Mouse (Mus musculus): ENCODE results near the gene 4930432M17Rik. TPM values are rescaled to one million over a fixed set of nuclear protein-coding genes. Genes with fewer than 3 reads are reported as not detected.

Gene 4930432M17Rik
- polyA plus RNA-seq, 1 experiment from 2014 or later, result not detected

DNA sequence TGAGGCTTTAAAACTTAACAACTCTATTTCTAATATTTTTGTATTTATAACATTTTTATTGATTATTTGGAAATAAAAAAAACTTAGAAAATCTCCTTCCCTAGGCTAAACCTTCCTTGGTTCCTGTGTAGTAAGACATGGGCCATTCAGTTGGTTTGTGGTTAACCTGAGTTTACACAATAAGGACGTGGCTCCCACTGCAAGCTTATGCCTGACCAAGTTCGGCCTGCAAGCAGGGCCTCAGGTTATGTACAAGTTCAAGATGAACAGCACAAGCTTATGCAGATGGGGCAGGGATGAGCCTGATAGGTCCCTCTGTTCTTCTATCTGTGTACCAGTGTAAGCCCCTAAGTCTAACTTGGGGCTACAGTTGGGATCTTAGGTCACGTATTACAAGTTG is 19.1 kb downstream of the 4930432M17Rik start:
- H3K27me3 ChIP-seq, result no peaks in the 10 kb centered on the region
- no peaks in the 10 kb centered on the region for H3K9me3 ChIP-seq (replicated peaks)
- H3K36me3 ChIP-seq, result no peaks in the 10 kb centered on the region
- H3K27ac ChIP-seq (replicated peaks), result no peak overlapping the region
- H3K4me3 ChIP-seq (replicated peaks), result no peak overlapping the region
- no peaks in the 10 kb centered on the region for H3K4me1 ChIP-seq
- no peak for ATAC-seq (ENCODE audit: insufficient number of reproducible peaks, low FRiP score, low TSS enrichment, low read depth)
- H3K9ac ChIP-seq, result no peak overlapping the region
- whole genome bisulfite sequencing, result 79% methylated on average over 3 of the region's 3 CpGs
- no peak overlapping the region for H3K4me2 ChIP-seq (replicated peaks)

DNA sequence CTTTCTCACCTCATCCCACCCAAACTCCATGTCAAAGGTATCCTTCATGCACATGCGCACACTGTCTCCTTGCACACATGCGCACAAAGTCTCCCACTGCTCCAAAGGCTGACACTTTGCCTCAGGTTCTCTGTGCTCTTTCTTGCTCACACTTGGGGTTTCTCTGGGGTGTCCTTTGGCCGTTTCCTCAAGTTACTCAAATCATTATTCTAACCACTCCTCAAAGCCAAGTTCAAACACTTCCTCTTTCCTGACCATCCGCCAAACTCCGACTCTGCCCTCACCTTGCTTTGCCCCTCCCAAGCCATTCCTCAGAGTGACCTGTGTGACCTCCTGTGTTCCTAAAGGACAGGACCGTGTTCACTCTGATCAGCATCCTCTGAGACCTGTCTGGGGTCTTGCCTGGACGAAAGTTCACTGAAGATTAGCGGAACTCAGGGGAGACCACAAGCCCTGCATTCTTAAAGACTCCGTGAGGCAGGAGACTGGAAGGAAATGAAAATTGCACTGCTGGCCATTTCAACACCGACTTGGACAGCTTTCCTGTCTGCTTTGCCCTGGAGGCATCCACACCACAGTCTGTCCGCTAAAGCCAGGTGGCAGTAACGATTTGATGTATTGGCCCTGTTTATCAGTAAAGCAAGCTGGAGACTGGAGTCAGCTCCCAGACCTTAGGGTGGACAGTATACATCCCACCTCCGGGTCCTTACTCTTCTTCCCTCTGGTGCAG is 22.6 kb downstream of the 4930432M17Rik start:
- Histone ChIP-seq H3K27me3 (no peaks in the 10 kb centered on the region), H3K9ac (no peak overlapping the region), H3K27ac (replicated peaks) (no peak overlapping the region), H3K9me3 (replicated peaks) (no peaks in the 10 kb centered on the region), H3K4me3 (replicated peaks) (no peak overlapping the region), H3K4me1 (no peaks in the 10 kb centered on the region), H3K4me2 (replicated peaks) (no peak overlapping the region), H3K36me3 (no peaks in the 10 kb centered on the region)
- ATAC-seq (ENCODE audit: insufficient number of reproducible peaks, low FRiP score, low TSS enrichment, low read depth), result no peak
- WGBS, result 58% methylated on average over 13 of the region's 13 CpGs

- H3K27ac ChIP-seq (replicated peaks), result no peak overlapping the region
- no peak overlapping the region for H3K4me3 ChIP-seq (replicated peaks)
- no peak for ATAC-seq (ENCODE audit: insufficient number of reproducible peaks, low FRiP score, low TSS enrichment, low read depth)
- 77% methylated on average over 5 of the region's 5 CpGs for WGBS
- no peak overlapping the region for H3K9ac ChIP-seq
- no peaks in the 10 kb centered on the region for H3K27me3 ChIP-seq
- H3K4me2 ChIP-seq (replicated peaks), result no peak overlapping the region
- no peaks in the 10 kb centered on the region for H3K9me3 ChIP-seq (replicated peaks)
- H3K4me1 ChIP-seq, result no peaks in the 10 kb centered on the region
- no peaks in the 10 kb centered on the region for H3K36me3 ChIP-seq
Measured at GRCm38 (mm10) chr3:121693746-121694145, 23.2 kb downstream of the 4930432M17Rik start.

DNA sequence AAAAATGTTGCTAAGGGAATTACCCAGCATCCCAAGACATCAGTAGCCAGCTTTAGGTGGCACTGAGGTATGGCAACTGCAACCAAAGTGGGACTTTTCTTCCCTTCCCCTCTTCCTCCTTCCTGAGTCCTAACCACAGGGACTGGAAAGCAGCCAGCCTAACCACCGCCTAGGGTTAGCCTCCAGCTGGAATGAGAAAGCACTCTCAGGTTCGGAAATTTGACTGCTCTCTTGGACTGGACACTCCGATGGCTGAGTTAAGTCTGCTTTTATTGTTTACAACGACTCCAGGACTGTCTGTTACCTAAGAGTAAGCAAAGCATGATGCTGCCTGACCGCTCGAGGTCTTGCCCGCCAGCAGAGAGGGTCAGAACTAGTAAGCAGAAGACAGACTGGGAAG is 26.6 kb downstream of the 4930432M17Rik start:
- 0 out of 2 replicates have a peak, but pooled peaks have one; percentile 43 for ATAC-seq (ENCODE audit: insufficient number of reproducible peaks, low FRiP score, low TSS enrichment, low read depth)
- WGBS, result 78% methylated on average over 7 of the region's 7 CpGs
- Histone ChIP-seq H3K4me3 (replicated peaks) (no peak overlapping the region), H3K27me3 (no peaks in the 10 kb centered on the region), H3K36me3 (no peaks in the 10 kb centered on the region), H3K9me3 (replicated peaks) (no peaks in the 10 kb centered on the region), H3K27ac (replicated peaks) (no peak overlapping the region), H3K4me1 (peaks cover 11% of the 10 kb centered on the region), H3K4me2 (replicated peaks) (no peak overlapping the region), H3K9ac (no peak overlapping the region)

DNA sequence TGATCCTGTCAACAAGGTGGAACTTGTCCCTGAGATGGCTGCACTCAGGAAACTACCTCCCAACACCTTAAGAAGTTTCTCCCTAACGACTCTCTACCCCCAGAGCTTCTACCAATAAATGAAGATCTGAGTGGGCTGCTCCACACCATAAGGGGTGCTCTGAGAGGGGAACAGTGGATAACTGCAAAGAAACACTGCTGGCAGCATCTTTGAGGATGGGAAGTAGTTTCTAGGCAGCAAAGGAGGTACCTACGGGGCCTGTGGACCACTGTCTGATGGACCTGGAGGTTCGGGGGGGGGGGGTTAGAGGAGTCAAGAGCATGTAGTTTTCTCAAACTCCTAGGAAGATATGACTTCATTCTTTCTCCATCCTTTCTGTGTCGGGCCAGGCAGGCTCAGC is 28.8 kb downstream of the 4930432M17Rik start:
- Histone ChIP-seq H3K4me3 (replicated peaks) (no peak overlapping the region), H3K27me3 (no peaks in the 10 kb centered on the region), H3K4me2 (replicated peaks) (no peak overlapping the region), H3K9me3 (replicated peaks) (no peaks in the 10 kb centered on the region), H3K27ac (replicated peaks) (no peak overlapping the region), H3K36me3 (no peaks in the 10 kb centered on the region), H3K4me1 (peaks cover 11% of the 10 kb centered on the region), H3K9ac (no peak overlapping the region)
- 83% methylated on average over 4 of the region's 4 CpGs for WGBS
- ATAC-seq (ENCODE audit: insufficient number of reproducible peaks, low FRiP score, low TSS enrichment, low read depth), result no peak

- ATAC-seq (ENCODE audit: insufficient number of reproducible peaks, low FRiP score, low TSS enrichment, low read depth), result no peak
- H3K4me3 ChIP-seq (replicated peaks), result no peak overlapping the region
- no peaks in the 10 kb centered on the region for H3K9me3 ChIP-seq (replicated peaks)
- H3K4me2 ChIP-seq (replicated peaks), result no peak overlapping the region
- no peaks in the 10 kb centered on the region for H3K36me3 ChIP-seq
- no peak overlapping the region for H3K9ac ChIP-seq
- 95% methylated on average over 4 of the region's 4 CpGs for WGBS
- H3K27me3 ChIP-seq, result no peaks in the 10 kb centered on the region
- no peak overlapping the region for H3K27ac ChIP-seq (replicated peaks)
- H3K4me1 ChIP-seq, result peaks cover 11% of the 10 kb centered on the region
Measured at GRCm38 (mm10) chr3:121699849-121700248, 29.3 kb downstream of the 4930432M17Rik start.

DNA sequence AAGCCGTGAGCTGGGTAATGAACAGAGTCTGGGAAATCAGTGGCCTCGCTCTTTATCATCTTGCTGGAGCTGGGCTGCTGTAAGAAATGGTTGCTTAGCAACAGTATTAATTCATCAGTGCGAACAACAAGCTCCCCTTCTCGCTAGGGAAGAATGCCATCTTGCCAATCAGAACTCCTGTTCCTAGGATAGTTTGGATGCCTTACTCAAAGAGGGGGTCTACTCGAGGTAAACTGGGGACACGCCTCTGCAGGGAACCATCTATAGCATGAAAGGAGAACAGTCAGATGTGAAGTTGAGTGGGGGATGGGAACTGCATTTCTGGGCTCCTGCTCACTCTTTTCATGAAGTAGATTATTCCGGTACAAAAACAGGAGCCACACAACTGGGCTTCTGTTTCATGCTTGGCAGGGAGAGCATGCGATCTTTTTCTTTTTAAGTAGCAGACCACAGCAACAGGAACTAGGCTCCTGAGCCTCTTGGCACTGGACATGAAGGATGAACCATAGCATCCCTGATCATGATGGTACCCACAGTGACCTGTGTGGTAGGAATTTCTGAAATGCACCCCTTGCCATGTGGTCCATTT is 29.9 kb downstream of the 4930432M17Rik start:
- H3K4me3 ChIP-seq (replicated peaks), result no peak overlapping the region
- no peak overlapping the region for H3K9ac ChIP-seq
- WGBS, result 31% methylated on average over 8 of the region's 8 CpGs
- no peaks in the 10 kb centered on the region for H3K36me3 ChIP-seq
- no peak; the same call in 1 of the 2 replicates for ATAC-seq (ENCODE audit: insufficient number of reproducible peaks, low FRiP score, low TSS enrichment, low read depth)
- H3K27me3 ChIP-seq, result no peaks in the 10 kb centered on the region
- no peak overlapping the region for H3K27ac ChIP-seq (replicated peaks)
- 0 out of 2 replicates have a peak overlapping the region, but pooled peaks have one; percentile 4 for H3K4me2 ChIP-seq (replicated peaks)
- no peaks in the 10 kb centered on the region for H3K9me3 ChIP-seq (replicated peaks)
- H3K4me1 ChIP-seq, result peaks cover 11% of the 10 kb centered on the region

GRCm38 (mm10) chr3:121703155-121703879 is 32.8 kb downstream of the 4930432M17Rik start:
- Histone ChIP-seq H3K27ac (replicated peaks) (no peak overlapping the region), H3K27me3 (no peaks in the 10 kb centered on the region), H3K4me3 (replicated peaks) (no peak overlapping the region), H3K4me2 (replicated peaks) (no peak overlapping the region), H3K4me1 (peaks cover 11% of the 10 kb centered on the region), H3K9me3 (replicated peaks) (no peaks in the 10 kb centered on the region), H3K9ac (no peak overlapping the region), H3K36me3 (no peaks in the 10 kb centered on the region)
- ATAC-seq (ENCODE audit: insufficient number of reproducible peaks, low FRiP score, low TSS enrichment, low read depth), result no peak
- 82% methylated on average over 7 of the region's 7 CpGs for WGBS

- no peak for ATAC-seq (ENCODE audit: insufficient number of reproducible peaks, low FRiP score, low TSS enrichment, low read depth)
Measured at GRCm38 (mm10) chr3:121703880-121704243, 33.3 kb downstream of the 4930432M17Rik start.

DNA sequence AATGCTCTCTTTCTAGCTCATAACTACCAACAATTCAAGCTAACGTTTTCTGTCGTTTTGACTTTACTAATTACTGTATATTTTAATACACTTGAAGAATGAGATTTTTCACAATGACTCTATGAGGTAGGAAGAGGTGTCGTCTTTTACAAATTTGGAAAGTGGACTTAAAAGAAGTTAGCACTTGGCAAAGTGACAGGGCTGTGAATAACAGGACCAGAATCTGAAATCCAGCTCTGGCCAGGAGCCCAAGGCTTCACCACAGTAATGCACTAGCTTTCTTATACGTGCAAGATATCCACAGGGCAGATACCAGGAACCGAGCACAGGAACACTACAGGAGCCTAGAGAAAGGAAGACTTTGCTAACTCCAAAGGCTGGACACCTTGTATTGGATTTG is 35.5 kb downstream of the 4930432M17Rik start:
- H3K27me3 ChIP-seq, result no peaks in the 10 kb centered on the region
- H3K4me3 ChIP-seq (replicated peaks), result no peak overlapping the region
- H3K9ac ChIP-seq, result no peak overlapping the region
- WGBS, result 43% methylated on average over 5 of the region's 5 CpGs
- no peak overlapping the region for H3K4me2 ChIP-seq (replicated peaks)
- H3K9me3 ChIP-seq (replicated peaks), result no peaks in the 10 kb centered on the region
- ATAC-seq (ENCODE audit: insufficient number of reproducible peaks, low FRiP score, low TSS enrichment, low read depth), result no peak
- no peaks in the 10 kb centered on the region for H3K36me3 ChIP-seq
- 0 out of 2 replicates have a peak, but pooled peaks cover 1% of the 10 kb centered on the region for H3K4me1 ChIP-seq
- H3K27ac ChIP-seq (replicated peaks), result no peak overlapping the region

More at GRCm38 (mm10) chr3:121703880-121704243, 33.3 kb downstream of the 4930432M17Rik start:
- Histone ChIP-seq H3K4me2 (replicated peaks) (no peak overlapping the region), H3K27me3 (no peaks in the 10 kb centered on the region), H3K9me3 (replicated peaks) (no peaks in the 10 kb centered on the region), H3K4me3 (replicated peaks) (no peak overlapping the region), H3K36me3 (no peaks in the 10 kb centered on the region), H3K4me1 (peaks cover 11% of the 10 kb centered on the region), H3K9ac (no peak overlapping the region), H3K27ac (replicated peaks) (no peak overlapping the region)
- WGBS, result 87% methylated on average over 3 of the region's 3 CpGs

- Histone ChIP-seq H3K9me3 (replicated peaks) (no peaks in the 10 kb centered on the region), H3K4me2 (replicated peaks) (no peak overlapping the region), H3K27me3 (no peaks in the 10 kb centered on the region), H3K9ac (no peak overlapping the region), H3K36me3 (no peaks in the 10 kb centered on the region), H3K4me3 (replicated peaks) (no peak overlapping the region), H3K27ac (replicated peaks) (no peak overlapping the region), H3K4me1 (peaks cover under 1% of the 10 kb centered on the region; the same call in 1 of the 2 replicates)
- 79% methylated on average over 4 of the region's 4 CpGs for whole genome bisulfite sequencing
- no peak for ATAC-seq (ENCODE audit: insufficient number of reproducible peaks, low FRiP score, low TSS enrichment, low read depth)
Measured at GRCm38 (mm10) chr3:121707106-121707505, 36.5 kb downstream of the 4930432M17Rik start.
